Mouse (Mus musculus) ES-Bruce4 (cell line): Measurements from ENCODE around the gene Rassf1. TPM values are rescaled to one million over a fixed set of nuclear protein-coding genes. Genes with fewer than 3 reads are reported as not detected.
A peak's percentile ranks its signal among the peaks of the same experiment; 100 is the strongest.

ENCODE experiments used
- H3K27ac ChIP-seq: 2 replicates; pipeline ENCODE4 v1.5.1; 2012; ENCODE audit warnings: low read length, inconsistent platforms; ENCODE audit not compliant: insufficient read depth
- H3K27me3 ChIP-seq: 2 replicates; pipeline ENCODE4 v1.6.1; 2012; ENCODE audit warnings: mild to moderate bottlenecking, low read length, inconsistent platforms; ENCODE audit not compliant: control insufficient read depth, poor library complexity, insufficient read depth, severe bottlenecking
- H3K36me3 ChIP-seq: 2 replicates; pipeline ENCODE4 v1.6.1; 2012; ENCODE audit warnings: inconsistent platforms, mild to moderate bottlenecking, low read length, moderate library complexity; ENCODE audit not compliant: control insufficient read depth, poor library complexity, insufficient read depth, severe bottlenecking
- H3K4me1 ChIP-seq: one replicate; pipeline ENCODE4 v1.8.1; 2011; ENCODE audit warnings: low read length; ENCODE audit not compliant: control insufficient read depth, insufficient read depth
- H3K4me3 ChIP-seq: 2 replicates; pipeline ENCODE4 v1.5.1; 2011; ENCODE audit warnings: low read depth, mild to moderate bottlenecking, low read length
- H3K9ac ChIP-seq: 2 replicates; pipeline ENCODE4 v1.6.1; 2012; ENCODE audit warnings: low read depth, mild to moderate bottlenecking, inconsistent platforms; ENCODE audit not compliant: poor library complexity, severe bottlenecking
- H3K9me3 ChIP-seq: replicated peaks from 2 replicates; pipeline ENCODE4 v1.6.1; 2012; ENCODE audit warnings: mild to moderate bottlenecking, low read length, inconsistent platforms; ENCODE audit not compliant: control insufficient read depth, poor library complexity, insufficient read depth, severe bottlenecking
- CTCF ChIP-seq: IDR thresholded peaks from one replicate; pipeline ENCODE4 v1.8.1; 2011; ENCODE audit warnings: low read depth, low read length
- EP300 ChIP-seq: IDR thresholded peaks from 2 replicates; pipeline ENCODE4 v1.6.1; 2011; ENCODE audit warnings: low read depth, low read length; ENCODE audit not compliant: insufficient read depth
- POLR2A ChIP-seq: IDR thresholded peaks from one replicate; pipeline ENCODE4 v1.8.1; 2011; ENCODE audit warnings: low read length; ENCODE audit not compliant: insufficient read depth
- polyA plus RNA-seq: library from polyadenylated mRNA; stranded (reverse); fragments of >200 nt; gene quantifications from 2 replicates; pipeline ENCODE4 v1.2.4, GENCODE M21; 2011; ENCODE audit warnings: low read depth; ENCODE audit not compliant: missing spikeins, insufficient read depth, insufficient read length

Gene Rassf1
- polyA plus RNA-seq, 1 experiment: 24.8 TPM

DNA sequence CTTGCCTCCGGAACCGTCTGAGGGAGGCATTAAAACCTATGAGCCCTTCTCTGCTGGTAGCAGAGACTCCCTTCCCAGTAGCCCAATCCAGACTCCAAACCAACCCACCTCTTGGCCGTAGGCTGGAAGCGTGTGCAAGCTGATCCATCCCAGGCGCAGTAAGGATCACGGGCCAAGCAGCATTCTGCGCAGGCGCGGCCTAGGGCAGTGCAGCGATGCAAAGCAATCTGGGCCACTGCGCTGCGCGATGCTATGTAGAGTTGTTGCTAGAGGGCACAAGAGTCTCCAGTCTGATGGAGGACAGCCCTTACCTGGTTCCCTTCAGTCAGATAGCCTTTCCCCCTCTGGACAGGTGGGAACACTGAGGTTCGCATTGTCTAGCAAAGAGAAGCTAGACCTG is 48.5 kb downstream of the Rassf1 start:
- no peaks in the 10 kb centered on the region for H3K27me3 ChIP-seq
- H3K9me3 ChIP-seq: no peaks in the 10 kb centered on the region
- peak overlapping the region; percentile 34 for H3K4me3 ChIP-seq
- no peak overlapping the region for H3K27ac ChIP-seq
- H3K36me3 ChIP-seq: no peaks in the 10 kb centered on the region
- TF ChIP-seq CTCF: no peak
- TF ChIP-seq EP300: no peak
- TF ChIP-seq POLR2A: no peak
- H3K4me1 ChIP-seq: peaks cover 5% of the 10 kb centered on the region
- H3K9ac ChIP-seq: no peak overlapping the region

DNA sequence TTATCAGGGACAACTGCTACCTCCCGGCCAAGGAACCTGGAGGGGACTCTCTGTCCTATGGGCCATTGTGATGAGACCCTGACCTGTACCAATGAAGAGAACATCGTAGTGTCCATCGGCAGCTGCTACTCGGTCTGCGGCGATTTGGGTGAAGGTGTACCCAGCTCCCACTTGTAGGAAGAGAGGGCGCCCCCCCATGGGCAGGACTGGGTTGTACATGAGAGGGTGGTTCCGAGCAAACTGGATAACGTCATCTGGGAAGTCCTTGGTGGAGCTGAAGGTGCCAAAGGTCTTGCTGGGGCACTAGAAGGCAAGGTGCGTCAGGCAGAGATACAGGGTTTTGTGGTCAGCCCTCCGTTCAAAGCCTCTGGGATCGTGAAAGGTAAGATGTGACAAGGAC is 49.4 kb downstream of the Rassf1 start:
- TF ChIP-seq CTCF: peak; percentile 49
- TF ChIP-seq EP300: no peak
- H3K36me3 ChIP-seq: no peaks in the 10 kb centered on the region
- no peaks in the 10 kb centered on the region for H3K27me3 ChIP-seq
- no peak overlapping the region for H3K9ac ChIP-seq
- H3K9me3 ChIP-seq: no peaks in the 10 kb centered on the region
- H3K4me1 ChIP-seq: peaks cover 8% of the 10 kb centered on the region
- no peak overlapping the region for H3K4me3 ChIP-seq
- H3K27ac ChIP-seq: no peak overlapping the region

DNA sequence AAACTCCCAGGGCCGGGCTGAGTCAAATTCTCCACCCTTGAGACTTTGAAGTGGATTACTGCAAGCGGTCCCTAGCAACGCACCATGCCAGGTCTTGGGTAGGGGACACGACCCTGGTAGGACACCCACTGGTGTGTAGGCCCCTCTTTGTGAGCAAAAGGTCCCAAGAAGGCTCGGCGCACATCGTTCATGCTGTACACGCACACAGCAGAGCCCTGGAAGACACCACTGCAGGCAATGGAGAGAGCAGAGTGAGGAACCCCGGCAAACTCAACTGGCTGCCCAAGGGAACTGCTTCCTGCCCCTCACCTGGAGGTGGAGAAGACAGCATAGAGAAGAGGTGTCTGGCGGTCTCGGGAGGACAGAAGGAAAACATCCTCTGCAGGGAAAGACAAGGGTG is 49.9 kb downstream of the Rassf1 start:
- TF ChIP-seq POLR2A: no peak
- no peak for TF ChIP-seq EP300
- no peak for TF ChIP-seq CTCF
- peaks cover 8% of the 10 kb centered on the region for H3K4me1 ChIP-seq
- no peak overlapping the region for H3K27ac ChIP-seq
- no peak overlapping the region for H3K4me3 ChIP-seq
- H3K27me3 ChIP-seq: no peaks in the 10 kb centered on the region
- no peak overlapping the region for H3K9ac ChIP-seq
- H3K9me3 ChIP-seq: no peaks in the 10 kb centered on the region
- H3K36me3 ChIP-seq: no peaks in the 10 kb centered on the region

DNA sequence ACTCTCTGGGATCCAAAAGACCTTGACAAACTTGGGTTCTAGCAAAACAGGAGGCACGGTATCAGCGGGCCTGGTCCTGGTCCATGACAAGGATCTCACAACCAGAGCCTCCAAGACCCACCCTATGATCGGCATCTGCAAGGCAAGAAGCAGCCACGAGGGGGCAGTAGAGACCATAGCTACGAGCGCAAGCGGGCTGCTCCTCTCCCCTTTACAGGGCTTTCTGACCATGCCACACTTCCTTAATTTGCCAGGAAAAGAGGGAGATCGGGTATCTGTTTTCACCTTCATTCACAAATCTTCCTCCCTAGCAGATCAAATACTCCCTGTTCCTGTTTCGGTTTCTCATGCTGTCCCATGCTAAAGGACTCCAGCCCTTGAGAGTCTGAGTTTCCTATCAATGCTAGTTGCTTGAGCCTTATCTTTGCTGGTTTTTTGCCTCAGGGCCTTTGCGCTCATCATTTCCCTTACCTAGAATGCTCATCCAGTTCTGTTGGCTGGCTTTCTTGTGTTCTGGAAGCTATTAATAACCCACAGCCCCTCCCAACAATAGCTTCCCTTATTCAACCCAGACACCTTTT is 50.8 kb downstream of the Rassf1 start:
- TF ChIP-seq EP300 (peak; percentile 48; the same call in 1 of the 2 replicates), POLR2A (no peak), CTCF (peak; percentile 99)
- no peak overlapping the region for H3K27ac ChIP-seq
- H3K36me3 ChIP-seq: no peaks in the 10 kb centered on the region
- no peaks in the 10 kb centered on the region for H3K27me3 ChIP-seq
- peaks cover 11% of the 10 kb centered on the region for H3K4me1 ChIP-seq
- no peak overlapping the region for H3K4me3 ChIP-seq
- no peaks in the 10 kb centered on the region for H3K9me3 ChIP-seq
- no peak overlapping the region for H3K9ac ChIP-seq

DNA sequence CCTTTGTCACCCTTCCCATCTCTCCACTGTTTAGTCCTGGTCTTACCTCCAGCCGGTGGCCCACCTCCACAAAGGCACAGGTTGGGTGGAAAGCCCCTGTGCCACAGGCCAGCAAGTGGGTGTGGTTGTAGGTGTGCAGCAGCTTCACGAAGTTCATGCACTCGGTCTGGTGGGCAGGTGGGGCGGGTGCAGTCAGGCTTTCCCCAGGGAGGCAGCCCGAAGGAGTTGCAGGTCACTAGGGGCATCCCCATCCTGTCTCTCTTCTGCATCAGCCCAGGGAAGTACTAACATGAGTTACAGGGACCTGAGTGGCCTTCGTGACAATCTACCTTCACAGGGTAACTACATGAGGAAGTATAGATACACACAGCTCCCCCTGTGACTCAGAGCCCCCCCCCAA is 51.9 kb downstream of the Rassf1 start:
- Histone ChIP-seq H3K27ac (no peak overlapping the region), H3K4me1 (peaks cover 11% of the 10 kb centered on the region), H3K27me3 (no peaks in the 10 kb centered on the region), H3K9ac (no peak overlapping the region), H3K4me3 (no peak overlapping the region), H3K36me3 (no peaks in the 10 kb centered on the region), H3K9me3 (no peaks in the 10 kb centered on the region)
- TF ChIP-seq POLR2A: no peak
- no peak for TF ChIP-seq EP300
- TF ChIP-seq CTCF: no peak

DNA sequence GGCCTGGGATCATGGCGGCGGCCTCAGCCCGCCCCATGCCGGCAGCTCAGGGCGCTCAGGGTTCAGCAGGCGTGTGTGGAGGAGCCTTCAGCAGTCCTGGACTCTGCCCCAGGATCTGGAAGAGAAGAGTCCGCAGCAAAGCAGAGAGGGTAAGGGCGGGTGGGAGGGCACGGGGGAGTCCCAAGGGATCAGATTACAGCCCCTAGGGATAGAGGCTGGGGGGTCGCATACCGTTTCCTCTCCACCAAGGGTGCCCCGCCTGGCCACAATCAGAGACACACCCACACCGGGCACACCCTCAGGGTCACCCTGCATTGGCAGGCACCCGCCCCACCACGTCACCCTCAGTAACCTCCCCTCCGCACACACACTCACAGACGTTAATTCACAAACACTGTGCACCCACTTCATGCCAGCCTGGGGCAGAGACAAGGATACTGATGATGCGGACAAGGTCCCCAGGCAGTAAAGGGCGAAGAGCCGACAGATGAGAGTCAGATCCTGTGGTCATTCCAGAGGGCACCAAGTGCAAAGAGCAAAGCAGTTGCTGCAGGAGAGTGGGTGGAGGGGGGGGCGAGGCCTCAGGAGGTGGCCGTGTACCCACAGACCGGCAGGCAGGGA is 53.8 kb downstream of the Rassf1 start:
- Histone ChIP-seq H3K4me3 (peak overlapping the region; percentile 18; the same call in 1 of the 2 replicates), H3K36me3 (no peaks in the 10 kb centered on the region), H3K4me1 (peaks cover 17% of the 10 kb centered on the region), H3K9me3 (no peaks in the 10 kb centered on the region), H3K9ac (peak overlapping the region; percentile 53), H3K27ac (no peak overlapping the region), H3K27me3 (no peaks in the 10 kb centered on the region)
- TF ChIP-seq CTCF (no peak), EP300 (peak; percentile 65; the same call in 1 of the 2 replicates), POLR2A (no peak)
